Mouse (Mus musculus): ENCODE data around the gene Rrp8. TPM values are rescaled to one million over a fixed set of nuclear protein-coding genes. Genes with fewer than 3 reads are reported as not detected.
"Not testable (repeated sequence)": the region's sequence is repeated elsewhere in the genome, so short reads cannot be mapped to it uniquely, and the experiment has no call there.

Rrp8 gene
- polyA plus RNA-seq, 1 experiment from 2014 or later: 31.2 TPM

- no peak overlapping the region for H3K9ac ChIP-seq (ENCODE audit: low read depth, low read length)
- H3K27ac ChIP-seq (replicated peaks; ENCODE audit: low read depth, low read length): no peak overlapping the region; the same call in 1 of the 2 replicates
- peaks cover 9% of the 10 kb centered on the region; the same call in 1 of the 2 replicates for H3K4me1 ChIP-seq (ENCODE audit: control insufficient read depth, insufficient read depth, low read length)
- ATAC-seq (ENCODE audit: low read depth): no peak
- peaks cover 70% of the 10 kb centered on the region for H3K36me3 ChIP-seq (ENCODE audit: control insufficient read depth, insufficient read depth, low read length)
- no peak for DNase-seq (ENCODE audit: low spot score)
- WGBS: 92% methylated on average over 10 of the region's 10 CpGs
- H3K4me2 ChIP-seq (ENCODE audit: low read depth, low read length): no peak overlapping the region
- no peaks in the 10 kb centered on the region for H3K9me3 ChIP-seq (ENCODE audit: control insufficient read depth, low read length)
- H3K4me3 ChIP-seq (ENCODE audit: low read depth, low read length): no peak overlapping the region
- H3K27me3 ChIP-seq (replicated peaks; ENCODE audit: control insufficient read depth, insufficient read depth, low read length): no peaks in the 10 kb centered on the region
These were observed 16.1 kb upstream of the Rrp8 start for GRCm38 (mm10) chr7:105753281-105753680.

GRCm38 (mm10) chr7:105752716-105753115 lies 15.5 kb upstream of the Rrp8 start:
- WGBS: 81% methylated on average over 2 of the region's 2 CpGs
- Histone ChIP-seq H3K4me1 (ENCODE audit: control insufficient read depth, insufficient read depth, low read length) (peaks cover 9% of the 10 kb centered on the region; the same call in 1 of the 2 replicates), H3K36me3 (ENCODE audit: control insufficient read depth, insufficient read depth, low read length) (peaks cover 70% of the 10 kb centered on the region), H3K9ac (ENCODE audit: low read depth, low read length) (no peak overlapping the region), H3K27me3 (replicated peaks; ENCODE audit: control insufficient read depth, insufficient read depth, low read length) (no peaks in the 10 kb centered on the region), H3K27ac (replicated peaks; ENCODE audit: low read depth, low read length) (no peak overlapping the region; the same call in 1 of the 2 replicates), H3K4me2 (ENCODE audit: low read depth, low read length) (no peak overlapping the region), H3K4me3 (ENCODE audit: low read depth, low read length) (no peak overlapping the region), H3K9me3 (ENCODE audit: control insufficient read depth, low read length) (no peaks in the 10 kb centered on the region)
- ATAC-seq (ENCODE audit: low read depth) (peak; percentile 17), DNase-seq (ENCODE audit: low spot score) (no peak)

GRCm38 (mm10) chr7:105751491-105752433 lies 14.6 kb upstream of the Rrp8 start, which contains the start of gene Tpp1:
Gene Tpp1, minus strand, starts transcription at chr7:105752235.
- no peaks in the 10 kb centered on the region for H3K27me3 ChIP-seq (replicated peaks; ENCODE audit: control insufficient read depth, insufficient read depth, low read length)
- peak within 1 kb of the TSS; percentile 74 for H3K9ac ChIP-seq (ENCODE audit: low read depth, low read length)
- WGBS: 25% methylated on average over 18 of the region's 20 CpGs
- H3K4me1 ChIP-seq (ENCODE audit: control insufficient read depth, insufficient read depth, low read length): peaks cover 9% of the 10 kb centered on the region; the same call in 1 of the 2 replicates
- peak within 1 kb of the TSS; percentile 76 for H3K4me2 ChIP-seq (ENCODE audit: low read depth, low read length)
- H3K4me3 ChIP-seq (ENCODE audit: low read depth, low read length): peak within 1 kb of the TSS; percentile 65
- peak within 1 kb of the TSS; percentile 48 for H3K27ac ChIP-seq (replicated peaks; ENCODE audit: low read depth, low read length)
- H3K36me3 ChIP-seq (ENCODE audit: control insufficient read depth, insufficient read depth, low read length): peaks cover 67% of the 10 kb centered on the region
- no peaks in the 10 kb centered on the region for H3K9me3 ChIP-seq (ENCODE audit: control insufficient read depth, low read length)
- peak; percentile 95 for DNase-seq (ENCODE audit: low spot score)
- peak; percentile 91 for ATAC-seq (ENCODE audit: low read depth)

GRCm38 (mm10) chr7:105747776-105748175 lies 10.6 kb upstream of the Rrp8 start:
- Histone ChIP-seq H3K4me1 (ENCODE audit: control insufficient read depth, insufficient read depth, low read length) (peaks cover 9% of the 10 kb centered on the region; the same call in 1 of the 2 replicates), H3K27ac (replicated peaks; ENCODE audit: low read depth, low read length) (no peak overlapping the region), H3K9ac (ENCODE audit: low read depth, low read length) (no peak overlapping the region), H3K9me3 (ENCODE audit: control insufficient read depth, low read length) (no peaks in the 10 kb centered on the region), H3K4me3 (ENCODE audit: low read depth, low read length) (no peak overlapping the region), H3K4me2 (ENCODE audit: low read depth, low read length) (no peak overlapping the region), H3K27me3 (replicated peaks; ENCODE audit: control insufficient read depth, insufficient read depth, low read length) (no peaks in the 10 kb centered on the region), H3K36me3 (ENCODE audit: control insufficient read depth, insufficient read depth, low read length) (peaks cover 40% of the 10 kb centered on the region)
- WGBS: 81% methylated on average over 2 of the region's 2 CpGs
- no peak for ATAC-seq (ENCODE audit: low read depth)
- DNase-seq (ENCODE audit: low spot score): no peak

GRCm38 (mm10) chr7:105743926-105744590 lies 6.9 kb upstream of the Rrp8 start, which contains the start of gene Taf10:
Gene Taf10, minus strand, starts transcription at chr7:105744361.
- DNase-seq (ENCODE audit: low spot score) (peak; percentile 95), ATAC-seq (ENCODE audit: low read depth) (peak; percentile 98)
- Histone ChIP-seq H3K36me3 (ENCODE audit: control insufficient read depth, insufficient read depth, low read length) (peaks cover 63% of the 10 kb centered on the region), H3K4me2 (ENCODE audit: low read depth, low read length) (peak within 1 kb of the TSS; percentile 83), H3K9me3 (ENCODE audit: control insufficient read depth, low read length) (no peaks in the 10 kb centered on the region), H3K9ac (ENCODE audit: low read depth, low read length) (peak within 1 kb of the TSS; percentile 89), H3K4me3 (ENCODE audit: low read depth, low read length) (peak within 1 kb of the TSS; percentile 75), H3K4me1 (ENCODE audit: control insufficient read depth, insufficient read depth, low read length) (peaks cover 5% of the 10 kb centered on the region; the same call in 1 of the 2 replicates), H3K27ac (replicated peaks; ENCODE audit: low read depth, low read length) (peak within 1 kb of the TSS; percentile 49), H3K27me3 (replicated peaks; ENCODE audit: control insufficient read depth, insufficient read depth, low read length) (no peaks in the 10 kb centered on the region)
- 1% methylated on average over 10 of the region's 67 CpGs for WGBS

- not testable (repeated sequence) for DNase-seq (ENCODE audit: low spot score); H3K9me3 ChIP-seq (ENCODE audit: control insufficient read depth, low read length); H3K27me3 ChIP-seq (replicated peaks; ENCODE audit: control insufficient read depth, insufficient read depth, low read length)
- peaks cover 12% of the 10 kb centered on the region; the same call in 1 of the 2 replicates for H3K4me1 ChIP-seq (ENCODE audit: control insufficient read depth, insufficient read depth, low read length)
- WGBS: 44% methylated on average over 15 of the region's 20 CpGs
- peak overlapping the region; percentile 89 for H3K9ac ChIP-seq (ENCODE audit: low read depth, low read length)
- H3K4me2 ChIP-seq (ENCODE audit: low read depth, low read length): peak overlapping the region; percentile 83
- H3K36me3 ChIP-seq (ENCODE audit: control insufficient read depth, insufficient read depth, low read length): peaks cover 56% of the 10 kb centered on the region
- H3K4me3 ChIP-seq (ENCODE audit: low read depth, low read length): peak overlapping the region; percentile 75
- ATAC-seq (ENCODE audit: low read depth): peak; percentile 4
- H3K27ac ChIP-seq (replicated peaks; ENCODE audit: low read depth, low read length): peak overlapping the region; percentile 49; the same call in 1 of the 2 replicates
These were observed 6.2 kb upstream of the Rrp8 start for GRCm38 (mm10) chr7:105743246-105743925.

GRCm38 (mm10) chr7:105742539-105743215 lies 5.5 kb upstream of the Rrp8 start:
- not testable (repeated sequence) for DNase-seq (ENCODE audit: low spot score); ATAC-seq (ENCODE audit: low read depth); H3K27me3 ChIP-seq (replicated peaks; ENCODE audit: control insufficient read depth, insufficient read depth, low read length); H3K4me3 ChIP-seq (ENCODE audit: low read depth, low read length); H3K9ac ChIP-seq (ENCODE audit: low read depth, low read length); H3K27ac ChIP-seq (replicated peaks; ENCODE audit: low read depth, low read length); H3K9me3 ChIP-seq (ENCODE audit: control insufficient read depth, low read length)
- 84% methylated on average over 7 of the region's 7 CpGs for WGBS
- Histone ChIP-seq H3K36me3 (ENCODE audit: control insufficient read depth, insufficient read depth, low read length) (peaks cover 49% of the 10 kb centered on the region), H3K4me2 (ENCODE audit: low read depth, low read length) (peak overlapping the region; percentile 83; the same call in 1 of the 2 replicates), H3K4me1 (ENCODE audit: control insufficient read depth, insufficient read depth, low read length) (peaks cover 19% of the 10 kb centered on the region)
